Mouse (Mus musculus) left cerebral cortex, postnatal 36 days (tissue): Measurements from ENCODE around the gene Clec4a3. TPM values are rescaled to one million over a fixed set of nuclear protein-coding genes. Genes with fewer than 3 reads are reported as not detected.
"Not testable (repeated sequence)": the region's sequence is repeated elsewhere in the genome, so short reads cannot be mapped to it uniquely, and the experiment has no call there.

Experiments used
- DNase-seq, 2 experiments: peaks; one replicate each; pipeline ENCODE4 v3.0.0; 2021 to 2022; ENCODE audit warnings: low spot score in 2 of 2, mixed read lengths in 1 of 2
- intact Hi-C: fragments of 180-260 bp; cut with DNase I; formaldehyde crosslinking; loops from one replicate; pipeline ENCODE4 v1.15.1; 2025
- total RNA-seq, 2 experiments: library from RNA; stranded (reverse); gene quantifications; 2 replicates each; pipeline ENCODE4 v1.2.3; 2021

The Clec4a3 gene
- 1 to 10 TPM; 1.4 to 2.0 TPM for total RNA-seq

DNA sequence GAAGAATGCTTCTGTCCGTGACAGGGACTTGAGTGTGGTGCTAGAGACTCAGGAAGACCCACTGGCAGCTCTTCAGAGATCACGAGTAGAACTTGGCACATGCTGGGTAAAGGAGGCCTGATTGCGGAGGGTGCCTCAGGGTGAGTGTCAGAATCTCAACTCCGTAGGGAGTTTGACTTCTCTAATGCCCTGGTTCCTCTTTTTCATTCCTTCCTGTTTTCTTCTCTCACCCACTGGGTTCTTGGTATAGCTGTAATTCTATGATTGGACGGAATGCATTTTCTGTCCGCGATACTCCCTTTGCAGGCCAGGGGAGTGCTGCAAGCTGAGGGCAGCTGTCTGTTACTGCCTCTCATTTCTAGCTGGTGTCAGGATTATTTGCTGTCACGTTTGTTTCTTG is at the start of gene Clec4a3:
Clec4a3 (plus strand) TSS at position 115 of the 400 bp plus-strand sequence.
- intact Hi-C loops = no loop called here
- DNase-seq = no peak

- DNase-seq = no peak
- intact Hi-C loops = no loop called here
These were observed 32.4 kb upstream of the Clec4a3 start for GRCm38 (mm10) chr6:122919922-122920321.

DNA sequence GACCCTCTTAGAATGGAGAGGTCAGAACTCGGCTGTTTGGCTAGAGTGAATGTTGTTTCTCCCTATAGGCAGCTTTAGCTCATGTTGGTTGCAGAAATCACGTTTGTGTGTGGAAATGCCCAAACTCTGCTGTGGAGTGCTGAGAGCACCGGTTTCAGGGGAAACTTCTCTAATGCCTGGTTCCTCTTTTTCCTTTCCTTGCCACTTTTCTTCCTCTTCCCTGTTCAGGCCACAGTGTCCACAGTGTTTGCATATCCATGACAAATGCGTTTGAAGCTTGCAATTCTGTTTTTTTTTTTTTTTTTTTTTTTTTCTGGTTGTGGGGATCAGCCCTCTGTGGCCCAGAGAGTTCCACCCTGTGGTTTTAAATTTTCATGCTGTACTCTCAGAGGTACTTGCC is 30.9 kb upstream of the Clec4a3 start, which contains the start of gene Clec4a1:
Clec4a1 (plus strand) TSS at position 398 of the 400 bp plus-strand sequence.
- intact Hi-C loops = no loop called here
- no peak for DNase-seq

- no peak for DNase-seq
- intact Hi-C loops = no loop called here
These were observed 17.5 kb upstream of the Clec4a3 start for GRCm38 (mm10) chr6:122934845-122935244.

DNA sequence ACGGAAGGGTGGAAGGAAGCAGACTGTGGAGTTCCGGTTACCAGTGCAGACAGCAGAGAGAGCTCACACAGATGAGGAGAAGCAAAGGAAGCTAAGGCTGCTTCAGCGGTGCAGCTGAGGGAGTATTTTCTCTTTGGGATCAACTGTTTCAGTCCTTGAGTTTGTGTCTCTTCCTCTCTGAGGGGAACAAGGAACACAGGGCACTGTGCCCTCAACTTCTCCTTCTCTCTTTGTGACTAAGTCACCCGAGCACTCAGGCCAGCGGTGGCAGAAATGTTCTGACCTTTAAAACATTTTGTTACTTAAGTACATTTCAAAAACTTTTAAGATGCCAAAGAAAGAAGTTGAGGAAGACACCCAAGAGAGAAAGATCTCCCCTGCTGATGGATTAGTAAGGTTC is 12.7 kb upstream of the Clec4a3 start:
- intact Hi-C loops = no loop called here
- no peak for DNase-seq

DNA sequence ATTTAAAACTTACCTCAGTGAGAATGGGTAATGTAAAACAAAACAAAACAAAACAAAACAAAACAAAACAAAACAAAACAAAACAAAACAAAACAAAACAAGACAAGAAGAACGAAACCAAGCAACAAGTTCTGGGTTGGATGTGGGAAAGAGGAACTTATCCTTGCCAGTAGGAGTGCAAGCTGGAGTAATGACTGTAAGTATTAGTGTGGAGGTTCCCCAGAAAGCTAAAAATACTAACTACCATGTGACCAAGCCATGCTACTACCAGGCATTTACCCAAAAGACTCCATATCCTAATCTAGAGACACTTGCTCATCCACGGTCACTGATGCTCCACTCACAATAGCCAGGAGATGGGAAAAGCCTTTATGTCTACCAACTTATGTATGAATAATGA is 5.6 kb upstream of the Clec4a3 start:
- DNase-seq = no peak

GRCm38 (mm10) chr6:122964562-122964961 is 12.2 kb downstream of the Clec4a3 start:
- intact Hi-C loops = no loop called here
- no peak for DNase-seq

More for the DNA sequence above, 5.6 kb upstream of the Clec4a3 start:
- intact Hi-C loops = no loop called here

DNA sequence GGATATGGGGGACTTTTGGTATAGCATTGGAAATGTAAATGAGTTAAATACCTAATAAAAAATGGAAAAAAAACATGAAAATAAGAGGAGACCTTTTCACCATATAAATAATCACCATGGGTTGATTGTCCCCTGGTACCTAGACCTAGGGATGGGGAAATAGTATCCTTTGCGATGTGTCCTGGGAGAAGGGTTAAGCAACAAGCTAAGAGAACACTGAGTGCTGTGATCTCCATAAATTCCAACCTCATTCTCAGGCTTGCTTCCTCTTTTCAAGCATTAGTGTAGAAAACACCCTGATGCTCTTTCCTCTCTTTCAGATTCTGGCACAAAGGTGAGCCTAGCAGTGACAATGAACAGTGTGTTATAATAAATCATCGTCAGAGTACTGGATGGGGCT is 16.7 kb downstream of the Clec4a3 start:
- no peak for DNase-seq
- intact Hi-C loops = no loop called here

- intact Hi-C loops = no loop called here
- no peak for DNase-seq
These were observed 37.6 kb downstream of the Clec4a3 start, which contains the start of gene Clec4a4 for GRCm38 (mm10) chr6:122989876-122990437. Gene Clec4a4, plus strand, starts transcription at chr6:122990367.

GRCm38 (mm10) chr6:123004696-123005095 is 52.4 kb downstream of the Clec4a3 start:
- intact Hi-C loops, DNase-seq: not testable (repeated sequence)

DNA sequence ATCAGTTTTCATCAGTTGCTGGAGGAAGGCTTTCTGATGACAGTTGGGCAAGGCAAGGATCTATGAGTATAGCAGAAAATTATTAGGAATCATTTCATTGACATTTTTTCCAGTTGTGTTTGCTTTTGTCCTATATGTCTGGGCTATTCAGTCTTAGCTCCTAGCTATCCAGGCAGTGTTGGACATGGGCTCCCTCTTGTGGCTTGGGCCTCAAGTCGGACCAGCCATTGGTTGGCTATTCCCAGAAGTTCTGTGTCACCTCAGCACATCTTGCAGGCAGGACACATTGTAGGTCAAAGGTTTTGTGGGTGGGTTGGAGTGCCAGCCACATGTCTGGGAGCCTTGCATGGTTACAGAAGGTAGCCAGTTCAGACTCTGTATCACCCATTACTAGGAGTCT is 53.3 kb downstream of the Clec4a3 start:
- peak in 1 of 2 experiments; percentile 6 for DNase-seq
- intact Hi-C loops = no loop called here

Other genes starting within 250 kb of the Clec4a3 start
- gene Nanog, start 245.0 kb upstream of the Clec4a3 start, total RNA-seq = not detected
- gene Slc2a3, start 150.9 kb upstream of the Clec4a3 start, total RNA-seq = 100 to 1,000 TPM; 125 to 138 TPM
- gene Foxj2, start 132.6 kb upstream of the Clec4a3 start, total RNA-seq = 10 to 100 TPM; 28.8 to 30.3 TPM
- under 1 TPM; 0.64 to 0.88 TPM for gene C3ar1, start 96.4 kb upstream of the Clec4a3 start, total RNA-seq
- gene Necap1, start 78.0 kb upstream of the Clec4a3 start, total RNA-seq = 100 to 1,000 TPM; 170 to 184 TPM
- under 1 TPM; 0.54 to 0.59 TPM for gene Clec4a1, start 30.7 kb upstream of the Clec4a3 start, total RNA-seq
- not detected for gene Clec4a4, start 37.9 kb downstream of the Clec4a3 start, total RNA-seq
- gene Clec4b1, start 97.4 kb downstream of the Clec4a3 start, total RNA-seq = not detected
- 1 to 10 TPM; 1.4 to 2.5 TPM for gene Clec4a2, start 153.9 kb downstream of the Clec4a3 start, total RNA-seq
- gene Clec4b2, start 220.4 kb downstream of the Clec4a3 start, total RNA-seq = not detected